Mouse (Mus musculus) liver, postnatal 0 days (tissue): ENCODE data around the gene Glp2r. TPM values are rescaled to one million over a fixed set of nuclear protein-coding genes. Genes with fewer than 3 reads are reported as not detected.

Experiments
- ATAC-seq: fragments of 200-750 bp; cut with Nextera tagmentation; 2 replicates; pipeline ENCODE4 v1.8.0; 2017; ENCODE audit warnings: mild to moderate bottlenecking, moderate library complexity
- DNase-seq: peaks from one replicate; pipeline ENCODE4 v3.0.0-alpha.2; 2016
- H3K27ac ChIP-seq: fragments of 300-500 bp; sonication (generic); 2 replicates; pipeline ENCODE4 v1.5.1; 2014; ENCODE audit warnings: antibody characterized with exemption, moderate library complexity, mild to moderate bottlenecking, low read depth
- H3K27me3 ChIP-seq: fragments of 300-500 bp; sonication (generic); 2 replicates; pipeline ENCODE4 v1.6.1; 2014; ENCODE audit warnings: low read length, control low read depth, mixed read lengths; ENCODE audit not compliant: insufficient read depth
- H3K36me3 ChIP-seq: fragments of 300-500 bp; sonication (generic); replicated peaks from 2 replicates; pipeline ENCODE4 v1.6.1; 2014; ENCODE audit warnings: mild to moderate bottlenecking, control low read depth, low read length, moderate library complexity, mixed read lengths; ENCODE audit not compliant: insufficient read depth
- H3K4me1 ChIP-seq: fragments of 300-500 bp; sonication (generic); 2 replicates; pipeline ENCODE4 v1.6.1; 2014; ENCODE audit warnings: antibody characterized with exemption, mild to moderate bottlenecking, control low read depth; ENCODE audit not compliant: insufficient read depth
- H3K4me2 ChIP-seq: fragments of 300-500 bp; sonication (generic); 2 replicates; pipeline ENCODE4 v1.6.1; 2014; ENCODE audit warnings: low read depth, mild to moderate bottlenecking, low read length, moderate library complexity, mixed read lengths
- H3K4me3 ChIP-seq: fragments of 300-500 bp; sonication (generic); 2 replicates; pipeline ENCODE4 v1.5.1; 2014; ENCODE audit warnings: low read depth, low read length
- H3K9ac ChIP-seq: fragments of 300-500 bp; sonication (generic); replicated peaks from 2 replicates; pipeline ENCODE4 v1.6.1; 2014; ENCODE audit warnings: mild to moderate bottlenecking, moderate library complexity
- H3K9me3 ChIP-seq: fragments of 300-500 bp; sonication (generic); 2 replicates; pipeline ENCODE4 v1.6.1; 2016; ENCODE audit warnings: mild to moderate bottlenecking, control low read depth, low read length, mixed read lengths
- CTCF ChIP-seq: sonication (generic); IDR thresholded peaks from 2 replicates; pipeline ENCODE4 v1.5.1; 2016; ENCODE audit warnings: antibody characterized with exemption, low read depth
- EP300 ChIP-seq: IDR thresholded peaks from 2 replicates; pipeline ENCODE4 v1.6.1; 2016; ENCODE audit warnings: antibody characterized with exemption, low read depth, mild to moderate bottlenecking
- WGBS: fragments of 180-500 bp; shearing (Covaris S2); extraction: QIAGEN DNeasy Blood & Tissue Kit; methylation state at CpG from one replicate; pipeline ENCODE4 v1.1.7; 2014; ENCODE audit not compliant: insufficient replicate concordance; 5-methylcytosine and 5-hydroxymethylcytosine counted together
- polyA plus RNA-seq: library from polyadenylated mRNA; unstranded; fragments of >200 nt; fragmentation: Nextera tagmentation; extraction: Ambion mirVana; gene quantifications from 2 replicates; pipeline ENCODE4 v1.2.1, GENCODE M21; 2015

Glp2r gene
- polyA plus RNA-seq, 1 experiment from 2014 or later = 0.02 TPM

DNA sequence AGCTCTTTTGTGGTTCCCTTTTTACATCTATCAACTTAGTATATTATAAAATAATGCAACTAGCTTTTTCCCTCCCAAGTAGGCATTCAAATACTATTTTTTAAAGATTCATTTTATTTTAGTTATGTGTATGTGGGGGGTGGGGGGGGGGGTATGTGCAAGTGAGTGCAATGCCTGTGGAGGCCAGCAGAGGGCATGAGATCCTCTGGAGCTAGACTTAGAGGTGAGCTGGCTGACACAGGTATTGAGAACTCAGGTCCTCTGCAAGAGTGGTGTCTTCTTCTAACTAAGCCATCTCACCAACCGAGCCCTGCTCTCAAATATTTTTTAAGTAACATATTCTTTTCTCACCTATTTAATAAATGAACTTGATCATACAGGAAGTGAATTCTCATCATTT lies 34.6 kb upstream of the Glp2r start:
- Histone ChIP-seq H3K4me1 (no peaks in the 10 kb centered on the region), H3K9me3 (no peaks in the 10 kb centered on the region), H3K9ac (no peak overlapping the region), H3K27ac (no peak overlapping the region), H3K27me3 (no peaks in the 10 kb centered on the region), H3K4me3 (no peak overlapping the region), H3K36me3 (no peaks in the 10 kb centered on the region), H3K4me2 (no peak overlapping the region)
- no peak for ATAC-seq
- DNase-seq = no peak
- WGBS = 79% methylated on average over 1 of the region's 1 CpGs
- TF ChIP-seq CTCF (peak; percentile 25; the same call in 1 of the 2 replicates), EP300 (no peak)

DNA sequence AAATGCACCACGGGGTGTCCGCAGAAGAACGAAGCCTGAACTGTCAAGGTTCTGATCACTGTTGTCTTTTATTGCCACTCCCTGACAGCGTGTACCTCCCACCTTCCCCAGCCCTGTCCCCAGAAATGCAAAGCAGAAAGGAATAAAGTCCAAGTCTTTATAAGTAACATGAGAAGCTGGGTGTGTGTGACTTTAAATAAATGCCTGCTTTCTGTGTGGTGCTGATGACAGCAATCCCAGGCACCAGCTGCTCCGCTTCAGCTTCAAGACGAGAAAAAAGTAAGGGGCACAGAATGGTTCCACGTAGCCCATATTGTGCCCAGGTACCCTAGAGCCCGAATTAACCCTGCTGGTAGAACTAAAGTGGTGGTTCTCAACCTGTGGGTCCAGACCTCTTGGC lies 30.2 kb upstream of the Glp2r start:
- TF ChIP-seq CTCF (no peak), EP300 (no peak)
- H3K36me3 ChIP-seq = no peaks in the 10 kb centered on the region
- H3K27me3 ChIP-seq = no peaks in the 10 kb centered on the region
- H3K4me1 ChIP-seq = no peaks in the 10 kb centered on the region
- DNase-seq (no peak), ATAC-seq (no peak)
- 75% methylated on average over 8 of the region's 8 CpGs for WGBS
- H3K9me3 ChIP-seq = no peaks in the 10 kb centered on the region
- H3K4me3 ChIP-seq = no peak overlapping the region
- no peak overlapping the region for H3K9ac ChIP-seq
- H3K4me2 ChIP-seq = no peak overlapping the region
- no peak overlapping the region for H3K27ac ChIP-seq

DNA sequence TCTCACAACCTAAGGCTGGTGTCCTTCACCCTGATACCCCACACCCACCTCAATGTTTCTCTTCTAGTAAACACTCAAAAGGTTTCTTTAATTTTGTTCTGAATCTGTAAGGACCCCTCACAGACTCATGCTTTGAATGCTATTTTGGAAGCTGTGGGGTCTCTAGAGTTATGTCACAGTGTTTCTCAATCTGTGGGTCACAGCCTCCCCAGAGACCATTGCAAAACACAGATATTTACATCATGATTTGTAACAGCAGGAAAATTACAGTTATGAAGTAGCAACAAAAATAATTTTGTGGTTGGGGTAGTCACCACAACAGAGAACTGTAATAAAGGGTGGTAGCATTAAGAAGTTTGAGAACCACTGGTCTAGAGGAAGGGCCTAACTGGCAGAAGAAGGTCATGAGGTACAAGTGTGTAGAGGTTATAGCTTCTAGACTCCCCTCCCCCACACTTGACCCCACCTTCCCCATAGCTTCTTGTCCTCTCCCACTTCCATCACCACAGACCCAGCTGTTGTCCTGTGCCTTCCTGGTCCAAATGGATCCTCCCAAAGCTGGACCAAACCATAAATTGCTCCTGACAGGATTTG lies 29.3 kb upstream of the Glp2r start:
- DNase-seq (no peak), ATAC-seq (no peak)
- Histone ChIP-seq H3K27me3 (no peaks in the 10 kb centered on the region), H3K27ac (no peak overlapping the region), H3K9me3 (no peaks in the 10 kb centered on the region), H3K4me1 (no peaks in the 10 kb centered on the region), H3K9ac (no peak overlapping the region), H3K4me3 (no peak overlapping the region), H3K36me3 (no peaks in the 10 kb centered on the region), H3K4me2 (no peak overlapping the region)
- TF ChIP-seq CTCF (no peak), EP300 (no peak)

DNA sequence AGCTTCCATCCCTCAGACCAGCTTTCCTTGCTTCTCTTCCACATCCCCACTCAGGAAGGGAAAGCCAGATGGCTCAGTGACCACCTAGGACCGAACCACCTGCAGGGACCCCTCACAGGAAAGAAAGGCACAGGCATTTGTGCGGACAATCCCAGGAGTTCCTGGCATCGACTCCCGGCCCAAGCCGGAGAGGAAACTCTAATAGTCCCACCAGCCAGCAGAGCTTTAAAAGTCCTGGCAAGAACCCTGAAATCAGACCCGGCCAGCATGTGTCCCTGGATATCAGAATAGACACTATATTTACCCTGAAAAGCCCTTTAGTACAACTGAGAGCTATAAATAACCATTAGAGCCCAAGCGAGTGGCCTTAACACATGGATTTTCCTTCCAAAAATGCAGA lies 27.0 kb upstream of the Glp2r start, which contains the start of gene Dhrs7c:
Gene Dhrs7c (plus strand): TSS at position 257 of the 400 bp plus-strand sequence.
- Histone ChIP-seq H3K27ac (no peak within 1 kb of the TSS), H3K27me3 (no peaks in the 10 kb centered on the region), H3K9ac (no peak within 1 kb of the TSS), H3K4me2 (no peak within 1 kb of the TSS), H3K36me3 (no peaks in the 10 kb centered on the region), H3K4me3 (no peak within 1 kb of the TSS), H3K4me1 (no peaks in the 10 kb centered on the region), H3K9me3 (no peaks in the 10 kb centered on the region)
- no peak for ATAC-seq
- 70% methylated on average over 7 of the region's 7 CpGs for WGBS
- TF ChIP-seq EP300 = no peak
- TF ChIP-seq CTCF = no peak
- DNase-seq = no peak

DNA sequence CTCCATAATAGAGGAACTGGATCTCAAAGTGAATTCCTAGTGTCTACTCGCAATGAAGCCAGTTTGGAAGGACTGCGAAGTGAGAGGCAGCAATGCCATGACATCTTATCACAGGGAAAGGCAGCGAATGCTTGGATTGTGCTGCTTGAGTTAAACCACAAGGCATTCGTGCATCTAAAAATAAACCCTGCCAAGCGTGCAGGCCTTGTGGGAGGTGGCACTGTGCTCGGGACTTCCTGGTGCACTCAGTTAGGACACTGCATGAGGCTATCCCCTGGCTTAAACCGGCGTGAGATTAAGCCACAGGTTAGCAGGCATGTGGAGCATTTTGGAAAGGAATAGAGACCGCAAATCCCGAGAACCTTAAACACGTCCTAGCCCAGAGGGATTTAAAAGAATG lies 19.2 kb upstream of the Glp2r start:
- no peaks in the 10 kb centered on the region for H3K27me3 ChIP-seq
- ATAC-seq = no peak
- WGBS = 43% methylated on average over 11 of the region's 11 CpGs
- no peak for DNase-seq
- no peak overlapping the region for H3K4me3 ChIP-seq
- H3K4me2 ChIP-seq = no peak overlapping the region
- H3K27ac ChIP-seq = no peak overlapping the region
- H3K9me3 ChIP-seq = no peaks in the 10 kb centered on the region
- H3K4me1 ChIP-seq = no peaks in the 10 kb centered on the region
- TF ChIP-seq CTCF (no peak), EP300 (no peak)
- H3K9ac ChIP-seq = no peak overlapping the region
- no peaks in the 10 kb centered on the region for H3K36me3 ChIP-seq

DNA sequence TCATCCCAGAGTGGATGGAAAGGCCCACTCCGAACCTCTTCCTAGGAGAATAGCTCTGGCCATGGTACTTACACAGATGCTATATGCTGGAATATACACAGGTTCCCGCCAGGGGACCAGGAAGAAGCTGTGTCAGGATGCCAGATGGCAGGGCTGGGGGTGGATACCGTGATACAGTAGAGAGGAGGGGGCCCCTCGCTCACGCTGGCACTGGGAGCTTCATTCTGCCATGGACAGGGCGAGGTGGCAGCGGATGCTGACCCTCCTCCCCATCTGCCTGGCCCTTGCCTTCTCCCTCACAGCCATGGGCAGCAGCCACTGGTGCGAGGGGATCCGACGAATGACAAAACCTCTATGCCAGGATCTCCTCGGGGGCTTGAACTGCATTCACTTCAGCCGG lies 3.4 kb upstream of the Glp2r start, which contains the start of gene Gsg1l2:
Gene Gsg1l2 (plus strand): TSS at position 230 of the 400 bp plus-strand sequence.
- 80% methylated on average over 12 of the region's 12 CpGs for WGBS

DNA sequence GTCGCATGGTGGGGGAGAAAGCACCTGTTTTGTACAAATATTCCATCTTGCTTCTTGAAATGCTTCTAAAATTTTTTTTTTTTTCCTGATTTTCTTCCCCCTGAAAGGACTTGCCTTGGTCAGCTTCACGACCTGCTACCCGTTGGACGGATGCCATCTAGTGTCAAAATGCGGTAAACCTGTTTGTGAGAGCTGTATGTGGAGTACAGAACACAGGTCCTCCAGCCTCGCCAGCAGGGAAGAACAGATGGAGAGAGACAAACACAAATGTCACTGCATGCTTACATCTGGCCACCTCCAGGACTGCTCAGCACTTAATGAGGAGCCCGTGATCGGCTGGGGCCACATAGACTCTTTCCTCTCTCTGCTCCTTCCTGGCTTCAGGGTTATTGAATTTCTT lies 1.6 kb upstream of the Glp2r start:
- no peaks in the 10 kb centered on the region for H3K27me3 ChIP-seq
- DNase-seq = peak; percentile 45
- H3K4me3 ChIP-seq = no peak overlapping the region
- H3K4me2 ChIP-seq = no peak overlapping the region
- ATAC-seq = no peak
- H3K9ac ChIP-seq = no peak overlapping the region
- H3K27ac ChIP-seq = no peak overlapping the region
- no peaks in the 10 kb centered on the region for H3K9me3 ChIP-seq
- no peaks in the 10 kb centered on the region for H3K36me3 ChIP-seq
- TF ChIP-seq EP300 (no peak), CTCF (peak; percentile 53)
- no peaks in the 10 kb centered on the region for H3K4me1 ChIP-seq
- WGBS = 26% methylated on average over 8 of the region's 8 CpGs

More for the DNA sequence above, 3.4 kb upstream of the Glp2r start, which contains the start of gene Gsg1l2:
- Histone ChIP-seq H3K4me2 (no peak within 1 kb of the TSS), H3K4me1 (no peaks in the 10 kb centered on the region), H3K27me3 (no peaks in the 10 kb centered on the region), H3K36me3 (no peaks in the 10 kb centered on the region), H3K27ac (no peak within 1 kb of the TSS), H3K9me3 (no peaks in the 10 kb centered on the region), H3K4me3 (no peak within 1 kb of the TSS), H3K9ac (no peak within 1 kb of the TSS)
- ATAC-seq (no peak), DNase-seq (no peak)
- TF ChIP-seq EP300 = no peak
- TF ChIP-seq CTCF = no peak
